Mouse (Mus musculus) midbrain, embryonic 14.5 days (tissue): ENCODE measurements around the gene Hist2h2aa1. TPM values are rescaled to one million over a fixed set of nuclear protein-coding genes. Genes with fewer than 3 reads are reported as not detected.

Experiments
- ATAC-seq: fragments of 200-750 bp; cut with Nextera tagmentation; 2 replicates; pipeline ENCODE4 v1.8.0; 2017; ENCODE audit warnings: moderate number of reproducible peaks, moderate library complexity; ENCODE audit not compliant: low FRiP score, low TSS enrichment
- DNase-seq: peaks from one replicate; pipeline ENCODE4 v3.0.0-alpha.2; 2015
- H3K27ac ChIP-seq: fragments of 300-500 bp; sonication (generic); replicated peaks from 2 replicates; pipeline ENCODE4 v1.5.1; 2014; ENCODE audit warnings: mild to moderate bottlenecking, low read depth, low read length, moderate library complexity
- H3K27me3 ChIP-seq: fragments of 300-500 bp; sonication (generic); 2 replicates; pipeline ENCODE4 v1.6.1; 2014; ENCODE audit warnings: low read length, control low read depth, mixed read lengths; ENCODE audit not compliant: control insufficient read depth, insufficient read depth
- H3K36me3 ChIP-seq: fragments of 300-500 bp; sonication (generic); 2 replicates; pipeline ENCODE4 v1.6.1; 2014; ENCODE audit warnings: low read length, control low read depth; ENCODE audit not compliant: control insufficient read depth, insufficient read depth
- H3K4me1 ChIP-seq: fragments of 300-500 bp; sonication (generic); 2 replicates; pipeline ENCODE4 v1.6.1; 2014; ENCODE audit warnings: mild to moderate bottlenecking, antibody characterized with exemption, low read length, control low read depth; ENCODE audit not compliant: control insufficient read depth, insufficient read depth
- H3K4me2 ChIP-seq: fragments of 300-500 bp; sonication (generic); 2 replicates; pipeline ENCODE4 v1.6.1; 2014; ENCODE audit warnings: mild to moderate bottlenecking, low read length, moderate library complexity
- H3K4me3 ChIP-seq: fragments of 300-500 bp; sonication (generic); replicated peaks from 2 replicates; pipeline ENCODE4 v1.5.1; 2014; ENCODE audit warnings: low read depth, low read length
- H3K9ac ChIP-seq: fragments of 300-500 bp; sonication (generic); replicated peaks from 2 replicates; pipeline ENCODE4 v1.6.1; 2014; ENCODE audit warnings: mild to moderate bottlenecking, low read length, moderate library complexity
- H3K9me3 ChIP-seq: fragments of 300-500 bp; sonication (generic); 2 replicates; pipeline ENCODE4 v1.6.1; 2016; ENCODE audit warnings: low read length, control low read depth, mixed read lengths; ENCODE audit not compliant: control insufficient read depth
- WGBS: fragments of 180-500 bp; shearing (Covaris S2); extraction: QIAGEN DNeasy Blood & Tissue Kit; methylation state at CpG from one replicate; pipeline ENCODE4 v1.1.7; 2014; 5-methylcytosine and 5-hydroxymethylcytosine counted together
- polyA plus RNA-seq: library from polyadenylated mRNA; unstranded; fragments of >200 nt; fragmentation: Nextera tagmentation; extraction: Ambion mirVana; gene quantifications from 2 replicates; pipeline ENCODE4 v1.2.1, GENCODE M21; 2014

Gene Hist2h2aa1
- polyA plus RNA-seq, 1 experiment from 2014 or later, result 32.0 TPM

- H3K4me3 ChIP-seq, result no peak overlapping the region
- WGBS, result 3% methylated on average over 2 of the region's 2 CpGs
- H3K4me2 ChIP-seq, result no peak overlapping the region
- H3K9ac ChIP-seq, result no peak overlapping the region
- no peaks in the 10 kb centered on the region for H3K27me3 ChIP-seq
- ATAC-seq (no peak), DNase-seq (no peak)
- H3K36me3 ChIP-seq, result no peaks in the 10 kb centered on the region
- no peak overlapping the region for H3K27ac ChIP-seq
- H3K9me3 ChIP-seq, result no peaks in the 10 kb centered on the region
- H3K4me1 ChIP-seq, result peaks cover 22% of the 10 kb centered on the region
These were observed 19.9 kb upstream of the Hist2h2aa1 start for GRCm38 (mm10) chr3:96225421-96225820.

- WGBS, result 83% methylated on average over 8 of the region's 8 CpGs
- Histone ChIP-seq H3K9me3 (no peaks in the 10 kb centered on the region), H3K4me2 (no peak overlapping the region), H3K27ac (no peak overlapping the region), H3K27me3 (no peaks in the 10 kb centered on the region), H3K36me3 (no peaks in the 10 kb centered on the region), H3K4me1 (peaks cover 11% of the 10 kb centered on the region), H3K4me3 (no peak overlapping the region), H3K9ac (0 out of 2 replicates have a peak overlapping the region, but pooled peaks have one; percentile 2)
- DNase-seq (no peak), ATAC-seq (no peak)
These were observed 18.3 kb upstream of the Hist2h2aa1 start for GRCm38 (mm10) chr3:96226695-96227648.

GRCm38 (mm10) chr3:96228828-96229227, 16.5 kb upstream of the Hist2h2aa1 start:
- no peak overlapping the region for H3K9ac ChIP-seq
- no peaks in the 10 kb centered on the region for H3K27me3 ChIP-seq
- WGBS, result 71% methylated on average over 2 of the region's 2 CpGs
- 0 out of 2 replicates have a peak, but pooled peaks cover 7% of the 10 kb centered on the region for H3K4me1 ChIP-seq
- ATAC-seq (no peak), DNase-seq (no peak)
- H3K4me2 ChIP-seq, result no peak overlapping the region
- H3K9me3 ChIP-seq, result no peaks in the 10 kb centered on the region
- no peak overlapping the region for H3K4me3 ChIP-seq
- H3K36me3 ChIP-seq, result no peaks in the 10 kb centered on the region
- H3K27ac ChIP-seq, result no peak overlapping the region

DNA sequence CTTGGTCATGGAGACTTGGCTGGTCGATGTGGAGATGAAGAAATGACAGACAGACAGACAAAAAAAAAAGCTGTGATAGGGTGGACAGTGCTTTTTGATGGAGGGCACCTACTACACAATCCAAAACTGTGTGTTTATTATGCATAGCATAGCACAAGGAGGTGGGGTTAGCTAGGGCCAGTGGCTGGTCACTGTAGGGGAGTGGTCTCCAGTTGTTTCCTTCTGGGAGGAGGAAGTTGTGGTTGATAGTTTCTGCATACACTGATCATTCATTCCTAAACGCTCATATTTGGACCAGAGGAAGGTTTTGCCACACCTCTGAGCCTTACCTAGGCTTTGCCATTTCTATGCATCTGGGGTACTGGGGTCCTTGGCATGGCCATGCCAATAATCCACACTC, 14.9 kb upstream of the Hist2h2aa1 start:
- H3K4me2 ChIP-seq, result no peak overlapping the region
- H3K9ac ChIP-seq, result no peak overlapping the region
- no peak overlapping the region for H3K4me3 ChIP-seq
- H3K4me1 ChIP-seq, result 0 out of 2 replicates have a peak, but pooled peaks cover under 1% of the 10 kb centered on the region
- no peaks in the 10 kb centered on the region for H3K27me3 ChIP-seq
- no peak for DNase-seq
- H3K9me3 ChIP-seq, result no peaks in the 10 kb centered on the region
- no peaks in the 10 kb centered on the region for H3K36me3 ChIP-seq
- no peak overlapping the region for H3K27ac ChIP-seq
- WGBS, result 75% methylated on average over 2 of the region's 2 CpGs
- ATAC-seq, result no peak

- Histone ChIP-seq H3K27me3 (no peaks in the 10 kb centered on the region), H3K9ac (no peak overlapping the region), H3K4me2 (no peak overlapping the region), H3K36me3 (no peaks in the 10 kb centered on the region), H3K4me1 (no peaks in the 10 kb centered on the region), H3K27ac (no peak overlapping the region), H3K9me3 (no peaks in the 10 kb centered on the region), H3K4me3 (no peak overlapping the region)
- 78% methylated on average over 4 of the region's 4 CpGs for WGBS
- no peak for ATAC-seq
- DNase-seq, result no peak
These were observed 14.2 kb upstream of the Hist2h2aa1 start for GRCm38 (mm10) chr3:96230910-96231757.

DNA sequence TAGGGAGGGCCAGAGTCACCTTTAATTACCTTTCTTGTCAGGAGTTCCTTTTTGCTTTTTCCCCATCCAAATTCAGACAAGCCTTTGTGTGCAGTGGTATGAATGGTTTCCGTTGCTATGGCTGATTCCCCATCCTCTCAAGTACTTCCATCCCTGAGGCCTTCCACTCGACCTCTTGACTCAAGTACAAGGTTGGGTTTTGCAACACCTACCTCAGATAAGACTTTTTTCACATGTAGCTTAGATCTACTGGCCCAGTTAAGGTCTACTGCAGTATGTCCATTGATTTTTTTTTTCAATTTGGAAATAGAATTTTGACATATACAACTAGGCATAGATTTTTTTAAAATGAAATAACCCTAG, 13.6 kb upstream of the Hist2h2aa1 start:
- H3K9me3 ChIP-seq, result no peaks in the 10 kb centered on the region
- ATAC-seq (no peak), DNase-seq (no peak)
- no peaks in the 10 kb centered on the region for H3K4me1 ChIP-seq
- WGBS, result 52% methylated on average over 2 of the region's 2 CpGs
- no peak overlapping the region for H3K4me3 ChIP-seq
- no peak overlapping the region for H3K27ac ChIP-seq
- no peaks in the 10 kb centered on the region for H3K36me3 ChIP-seq
- H3K4me2 ChIP-seq, result no peak overlapping the region
- H3K27me3 ChIP-seq, result no peaks in the 10 kb centered on the region
- no peak overlapping the region for H3K9ac ChIP-seq

- no peak overlapping the region for H3K9ac ChIP-seq
- no peaks in the 10 kb centered on the region for H3K36me3 ChIP-seq
- DNase-seq (no peak), ATAC-seq (no peak)
- no peak overlapping the region for H3K4me3 ChIP-seq
- no peaks in the 10 kb centered on the region for H3K27me3 ChIP-seq
- H3K9me3 ChIP-seq, result no peaks in the 10 kb centered on the region
- H3K27ac ChIP-seq, result no peak overlapping the region
- WGBS, result 93% methylated on average over 2 of the region's 2 CpGs
- H3K4me1 ChIP-seq, result peaks cover 10% of the 10 kb centered on the region; the same call in 1 of the 2 replicates
- no peak overlapping the region for H3K4me2 ChIP-seq
These were observed 10.4 kb upstream of the Hist2h2aa1 start for GRCm38 (mm10) chr3:96234914-96235313.

GRCm38 (mm10) chr3:96235836-96236235, 9.5 kb upstream of the Hist2h2aa1 start:
- H3K27me3 ChIP-seq, result no peaks in the 10 kb centered on the region
- no peaks in the 10 kb centered on the region for H3K9me3 ChIP-seq
- ATAC-seq, result no peak
- DNase-seq, result no peak
- no peak overlapping the region for H3K4me3 ChIP-seq
- no peak overlapping the region for H3K27ac ChIP-seq
- no peak overlapping the region for H3K4me2 ChIP-seq
- H3K4me1 ChIP-seq, result peaks cover 12% of the 10 kb centered on the region; the same call in 1 of the 2 replicates
- WGBS, result 70% methylated on average over 3 of the region's 3 CpGs
- no peaks in the 10 kb centered on the region for H3K36me3 ChIP-seq
- H3K9ac ChIP-seq, result no peak overlapping the region
